Mouse (Mus musculus): ENCODE results near the gene Stoml1. TPM values are rescaled to one million over a fixed set of nuclear protein-coding genes. Genes with fewer than 3 reads are reported as not detected.
A peak's percentile ranks its signal among the peaks of the same experiment; 100 is the strongest.

Stoml1 gene
- 99.9 and 102 TPM in 2 replicates for polyA plus RNA-seq (2012; rRNA removed)

DNA sequence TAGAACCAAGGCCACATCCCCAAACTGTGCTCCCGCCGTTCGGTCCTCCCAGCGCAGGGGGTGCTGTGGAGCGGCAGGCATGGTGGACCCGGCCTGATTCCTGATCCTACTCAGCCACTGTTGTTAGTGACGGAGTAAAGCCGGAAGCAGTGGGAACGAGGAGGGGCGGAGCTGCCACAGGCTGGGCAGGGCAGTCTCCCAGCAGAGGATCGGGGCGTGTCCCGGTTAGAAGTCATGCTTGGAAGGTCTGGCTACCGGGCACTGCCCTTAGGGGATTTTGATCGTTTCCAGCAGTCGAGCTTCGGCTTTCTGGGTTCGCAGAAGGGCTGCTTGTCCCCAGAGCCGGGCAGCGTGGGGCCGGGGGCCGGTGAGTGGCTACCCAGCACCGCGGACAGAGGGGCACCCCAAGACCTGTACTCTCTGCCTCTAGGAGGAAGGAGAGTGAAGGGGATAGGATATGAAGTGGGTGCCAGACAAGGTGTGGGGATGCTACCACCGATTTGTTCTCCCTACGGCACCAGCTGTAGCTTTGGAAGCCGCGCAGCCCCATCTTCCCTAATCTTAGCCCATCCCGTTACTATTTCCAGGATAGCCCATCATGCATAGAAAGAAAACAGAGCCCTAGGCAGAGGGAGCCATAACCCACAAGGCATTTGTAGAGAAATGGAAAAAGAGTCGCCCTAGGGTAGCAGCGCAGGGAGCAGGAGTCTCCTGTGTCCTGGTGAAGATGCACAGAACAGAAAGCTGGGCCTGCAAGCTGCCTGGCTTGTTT, at the start of gene Stoml1:
Gene Stoml1 (plus strand): TSS at position 132 of the 772 bp plus-strand sequence.
- DNase-seq (ENCODE audit: extremely low spot score in 1 of 2, low spot score in 1 of 2) = peak; percentile 93 to 96

DNA sequence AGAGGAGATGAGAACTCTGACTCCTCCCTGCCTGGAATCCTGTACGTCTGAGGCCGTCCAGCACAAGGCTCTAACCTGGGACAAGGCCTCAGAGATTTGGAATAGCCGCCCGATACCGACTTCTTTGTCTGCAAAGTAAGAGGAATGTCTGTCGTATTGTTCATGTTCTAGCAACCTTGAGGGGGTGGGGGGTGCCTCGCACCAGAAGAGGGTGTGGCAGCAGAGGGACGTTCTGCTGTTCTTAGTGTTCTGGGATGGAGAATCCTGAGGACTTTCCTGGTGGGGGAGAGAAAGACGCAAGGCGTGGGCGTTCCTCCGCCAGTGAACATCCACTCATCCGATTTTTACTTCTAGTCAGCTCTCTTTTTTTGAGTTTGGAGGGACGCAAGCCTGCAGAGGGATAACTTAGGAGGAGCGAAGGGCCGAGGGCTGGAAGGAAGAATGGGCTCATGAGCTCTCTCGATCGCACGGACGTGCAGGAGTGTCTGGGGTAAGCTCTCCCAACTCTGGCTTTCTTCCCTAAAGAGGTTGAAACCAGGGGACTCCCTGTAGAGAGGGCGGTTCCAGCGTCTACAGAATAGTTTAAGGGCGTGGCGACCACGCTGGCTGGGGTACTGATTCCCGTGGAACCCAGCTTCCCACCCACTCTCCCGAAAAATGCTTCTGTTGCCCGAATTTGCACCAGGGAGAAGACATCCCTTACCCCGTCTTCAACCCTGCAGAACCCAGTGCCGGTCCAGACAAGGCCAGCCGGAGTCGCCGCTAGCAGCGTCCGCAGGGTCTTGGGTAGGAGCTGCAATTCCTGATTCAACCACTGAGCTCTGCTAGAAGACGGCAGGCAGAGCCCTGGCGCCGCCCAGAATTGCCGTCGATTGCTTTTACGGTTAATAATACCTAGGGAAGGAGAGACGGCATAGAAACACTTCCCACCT, 49.2 kb upstream of the Stoml1 start, which contains the start of the genes Islr and Islr2:
Gene Islr (minus strand): TSS at position 791 of the 932 bp plus-strand sequence.
Gene Islr2 (minus strand): TSS at position 804 of the 932 bp plus-strand sequence.
- peak in 1 of 2 experiments; percentile 66 for DNase-seq (ENCODE audit: extremely low spot score in 1 of 2, low spot score in 1 of 2)

DNA sequence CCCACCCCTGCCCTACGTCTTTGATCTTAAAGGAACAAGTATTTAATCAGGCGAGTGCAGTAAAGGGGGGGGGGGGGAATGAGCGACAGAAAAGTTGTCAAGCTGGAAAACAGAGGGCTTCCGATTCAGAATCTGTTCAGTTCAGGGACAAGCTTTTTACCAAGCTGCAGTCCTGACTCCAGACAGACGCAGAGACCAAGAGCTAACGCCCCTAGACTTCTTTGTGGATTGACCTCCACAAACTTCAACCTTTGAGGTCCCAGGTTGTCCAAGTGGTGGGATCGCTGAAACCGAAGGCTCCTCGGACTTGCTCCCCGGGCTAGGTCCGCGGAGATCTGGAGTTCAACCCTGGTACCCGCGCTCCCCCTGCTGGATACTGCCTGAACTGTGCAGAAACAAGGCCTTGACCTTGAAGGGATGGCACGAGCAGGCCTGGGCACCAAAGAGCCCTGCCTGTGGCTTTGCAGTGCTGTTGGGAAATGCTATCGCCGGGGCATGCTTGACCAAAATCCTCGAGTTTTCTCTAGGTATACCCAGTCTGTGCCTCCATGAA, 48.4 kb upstream of the Stoml1 start:
- peak; percentile 78 to 96 for DNase-seq (ENCODE audit: extremely low spot score in 1 of 2, low spot score in 1 of 2)

DNA sequence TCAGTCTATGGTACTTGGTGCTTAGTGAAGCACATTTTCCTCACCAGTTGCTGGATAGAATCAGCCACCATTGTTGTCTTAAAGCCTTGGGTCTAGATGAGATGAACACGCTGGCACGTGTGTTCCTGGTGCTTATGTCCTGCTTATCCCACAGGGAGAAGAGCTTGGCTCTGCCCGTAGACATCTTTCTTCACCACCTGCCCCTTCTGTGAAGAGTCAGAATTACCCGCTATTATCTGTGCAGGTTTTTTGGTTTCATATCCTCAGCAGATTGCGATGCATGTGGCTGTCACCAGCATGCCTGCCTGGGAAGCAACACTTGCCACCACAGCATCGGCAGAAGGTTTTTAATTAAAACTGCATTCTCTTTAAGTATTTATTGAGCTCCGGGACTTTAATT, 47.0 kb upstream of the Stoml1 start:
- DNase-seq (ENCODE audit: extremely low spot score in 1 of 2, low spot score in 1 of 2) = no peak

DNA sequence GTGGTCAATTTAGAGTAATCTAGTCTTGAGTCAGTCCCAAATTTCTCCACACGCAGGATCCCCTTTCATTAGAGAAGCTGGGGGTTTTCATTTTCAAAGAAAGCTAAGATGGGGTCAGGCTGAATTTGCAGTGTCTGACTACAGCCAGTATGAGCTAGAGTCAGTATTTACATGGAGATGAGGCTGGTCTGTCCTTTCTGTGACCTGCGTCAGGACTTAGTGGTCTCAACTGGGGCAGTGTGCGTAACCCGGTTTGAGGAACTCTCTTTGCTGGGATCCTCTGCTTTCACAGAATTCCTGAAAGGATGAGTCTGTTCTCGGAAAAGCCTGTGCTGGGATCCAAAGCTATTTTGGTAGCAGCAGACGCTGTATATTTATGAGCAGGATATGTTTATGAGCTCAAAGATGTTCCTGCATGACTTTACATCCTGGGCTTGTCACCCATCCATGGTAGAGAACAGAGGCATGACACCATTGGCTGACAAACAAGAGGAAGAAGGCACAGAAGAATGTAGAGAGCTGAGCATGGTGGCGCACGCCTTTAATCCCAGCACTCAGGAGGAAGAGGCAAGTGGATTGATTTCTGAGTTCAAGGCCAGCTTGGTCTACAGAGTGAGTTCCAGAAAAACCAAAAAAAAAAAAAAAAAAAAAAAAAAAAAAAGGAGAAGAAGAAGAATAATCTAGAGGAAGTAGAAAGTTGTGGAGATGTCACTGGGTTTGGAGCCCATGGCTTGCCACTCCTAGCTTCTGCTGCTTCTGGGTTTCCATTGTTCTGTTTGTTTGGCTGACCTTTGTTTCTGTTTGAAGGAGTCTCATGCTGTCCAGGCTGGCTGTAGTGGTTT, 43.3 kb upstream of the Stoml1 start:
- peak in 1 of 2 experiments; percentile 36 for DNase-seq (ENCODE audit: extremely low spot score in 1 of 2, low spot score in 1 of 2)

DNA sequence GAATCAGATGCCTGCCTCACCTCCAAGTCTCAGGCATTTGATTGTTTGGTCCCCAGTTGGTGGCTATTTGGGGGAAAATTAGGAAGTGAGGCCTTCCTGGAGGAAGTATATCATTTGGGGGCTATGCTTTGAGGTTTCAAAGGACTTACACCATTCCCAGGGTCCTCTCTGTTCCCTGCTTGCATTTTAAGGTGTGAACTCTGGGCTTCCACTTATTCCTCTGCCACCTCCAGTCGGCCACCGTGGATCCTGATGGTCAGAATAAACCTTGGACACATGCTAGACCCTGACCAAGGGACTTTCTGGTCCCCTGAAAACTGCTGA, 42.7 kb upstream of the Stoml1 start:
- DNase-seq (ENCODE audit: extremely low spot score in 1 of 2, low spot score in 1 of 2) = no peak

DNA sequence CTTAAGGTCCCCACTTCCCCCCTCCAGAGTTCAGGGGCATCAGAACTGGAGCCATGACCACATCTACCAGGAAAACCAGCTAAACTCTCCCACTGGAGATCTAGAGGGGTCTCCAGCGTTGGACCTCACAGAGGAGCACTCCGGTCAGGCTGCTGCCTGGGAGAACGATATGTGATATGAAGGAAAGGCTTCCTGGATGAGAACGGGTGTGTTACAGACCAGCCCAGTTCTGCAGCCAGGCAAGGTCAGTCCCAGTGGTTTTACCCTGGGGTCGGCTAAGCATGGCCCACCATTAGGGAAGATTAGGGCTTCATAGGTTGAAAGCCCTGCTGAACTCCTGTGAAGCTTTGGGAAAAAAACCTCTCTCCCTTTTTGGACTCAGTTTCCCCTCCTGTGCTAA, 39.6 kb upstream of the Stoml1 start:
- no peak for DNase-seq (ENCODE audit: extremely low spot score in 1 of 2, low spot score in 1 of 2)

DNA sequence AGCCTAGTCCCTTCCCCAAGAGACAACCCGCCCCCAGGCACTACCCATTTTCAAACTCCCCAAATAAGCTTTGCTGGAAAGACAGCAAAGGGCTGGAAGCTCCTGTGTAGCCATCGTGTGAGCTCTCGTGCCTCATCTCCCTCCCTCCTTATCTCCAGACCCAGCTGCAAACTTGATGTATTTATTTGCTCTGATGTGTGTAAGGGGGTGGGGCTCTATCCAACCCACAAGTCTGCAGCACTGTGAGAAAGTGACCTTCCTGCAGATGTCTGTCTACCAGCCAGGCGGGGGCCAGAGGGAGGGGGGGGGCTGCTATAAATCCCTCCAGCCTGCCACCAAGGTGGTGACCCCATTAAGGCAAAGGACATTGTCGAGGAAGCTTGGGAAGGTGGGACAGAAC, 39.1 kb upstream of the Stoml1 start:
- no peak for DNase-seq (ENCODE audit: extremely low spot score in 1 of 2, low spot score in 1 of 2)

DNA sequence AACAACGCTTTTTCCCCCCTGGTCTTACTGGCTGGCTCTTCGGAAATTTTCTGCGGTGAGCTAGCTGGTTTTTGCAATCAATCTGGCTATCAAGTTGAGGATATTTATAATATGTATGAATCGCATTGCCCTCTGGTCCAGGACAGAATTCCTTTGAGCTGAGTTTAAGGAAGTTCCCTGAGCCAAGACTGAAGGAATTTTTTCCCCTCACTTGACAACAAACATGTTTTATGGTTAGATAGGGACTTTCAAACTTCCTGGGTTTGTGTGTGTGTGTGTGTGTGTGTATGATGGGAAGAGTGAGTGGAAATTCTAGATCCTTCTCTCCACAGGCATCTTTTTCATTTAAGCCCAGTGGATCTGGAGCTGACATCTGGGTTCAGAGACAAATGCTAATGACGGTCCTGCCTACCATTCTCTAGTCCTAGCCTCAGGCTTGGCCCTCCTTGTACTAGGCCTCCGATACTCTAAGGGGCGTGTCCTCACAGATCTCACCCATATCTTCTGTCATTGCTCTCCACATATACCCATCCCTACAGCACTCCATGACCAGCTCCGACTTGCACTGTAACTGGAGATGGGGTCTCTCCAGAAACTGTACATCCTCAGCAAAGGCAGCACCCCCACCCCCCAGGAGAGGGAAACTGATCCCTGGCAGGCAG, 38.3 kb upstream of the Stoml1 start:
- DNase-seq (ENCODE audit: extremely low spot score in 1 of 2, low spot score in 1 of 2) = no peak

DNA sequence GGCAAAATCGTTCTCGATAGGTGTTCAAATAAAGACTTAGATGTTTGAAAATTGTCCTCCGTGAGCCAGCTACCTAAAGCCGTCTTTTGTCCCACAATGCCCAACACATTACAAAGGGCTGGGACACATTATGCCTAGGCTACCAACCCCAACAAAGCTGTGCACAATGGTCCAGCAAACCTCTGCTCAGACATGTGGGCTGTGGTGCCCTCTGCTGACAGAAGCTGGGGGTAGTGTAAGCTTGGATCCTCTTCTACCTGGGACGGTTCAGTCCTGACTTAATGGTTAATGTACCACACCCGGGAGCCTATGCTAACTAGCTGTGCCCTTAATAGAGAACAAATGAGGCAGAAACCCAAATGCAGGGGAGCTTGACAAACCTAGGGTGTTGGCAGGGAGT, 36.6 kb upstream of the Stoml1 start:
- DNase-seq (ENCODE audit: extremely low spot score in 1 of 2, low spot score in 1 of 2) = peak in 1 of 2 experiments; percentile 63

DNA sequence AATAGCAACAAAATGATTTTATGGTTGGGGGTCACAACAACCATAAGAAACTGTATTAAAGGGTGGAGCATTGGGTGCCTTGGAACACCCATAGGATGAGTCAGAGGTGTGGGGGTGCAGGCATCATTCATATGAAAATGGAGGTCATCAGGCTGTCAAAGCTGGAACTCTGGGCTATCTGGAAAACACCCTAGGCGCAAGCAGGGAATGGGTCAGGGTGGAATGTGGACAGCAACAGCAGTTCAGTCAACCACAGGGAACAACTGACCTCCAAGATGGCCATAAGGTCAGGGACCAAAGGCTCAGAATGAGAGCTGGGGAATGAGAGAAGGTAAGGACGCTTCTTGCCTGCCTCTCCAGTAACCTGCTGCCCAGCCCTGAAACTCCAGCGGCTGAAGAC, 34.4 kb upstream of the Stoml1 start:
- no peak for DNase-seq (ENCODE audit: extremely low spot score in 1 of 2, low spot score in 1 of 2)

DNA sequence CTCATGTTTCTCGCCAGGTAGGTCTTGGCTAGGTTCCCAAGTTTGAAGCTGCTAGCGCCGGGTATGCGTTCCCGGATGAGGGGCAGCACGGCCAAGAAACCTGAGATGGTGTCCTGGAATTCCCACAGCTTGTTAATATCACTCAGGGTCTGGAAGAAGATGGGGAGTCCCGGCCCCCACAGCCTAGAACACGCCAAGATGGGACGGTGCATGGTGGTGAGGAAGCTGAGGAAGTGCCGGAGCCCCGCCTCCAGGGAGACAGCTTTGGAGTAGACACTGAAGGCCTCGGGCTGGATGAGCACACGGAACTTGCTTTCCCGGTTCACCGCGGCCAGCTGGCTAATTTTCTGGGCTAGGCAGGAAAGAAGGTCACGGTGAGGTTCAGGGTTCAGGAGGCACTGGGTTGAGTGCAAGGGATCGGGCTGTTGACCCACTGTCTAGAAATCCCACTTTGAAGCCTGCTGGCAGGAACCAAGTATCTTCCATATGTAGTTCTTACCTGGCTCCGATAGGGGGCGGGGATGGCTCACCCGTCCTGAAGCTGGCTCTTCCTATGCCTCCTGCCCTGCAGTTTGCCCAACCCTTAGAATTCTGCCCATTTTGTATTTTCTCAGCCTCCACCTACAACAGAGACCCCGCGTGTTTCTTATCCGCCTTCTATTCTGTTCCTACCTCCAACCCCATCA, 32.6 kb upstream of the Stoml1 start:
- peak in 1 of 2 experiments; percentile 59 for DNase-seq (ENCODE audit: extremely low spot score in 1 of 2, low spot score in 1 of 2)

DNA sequence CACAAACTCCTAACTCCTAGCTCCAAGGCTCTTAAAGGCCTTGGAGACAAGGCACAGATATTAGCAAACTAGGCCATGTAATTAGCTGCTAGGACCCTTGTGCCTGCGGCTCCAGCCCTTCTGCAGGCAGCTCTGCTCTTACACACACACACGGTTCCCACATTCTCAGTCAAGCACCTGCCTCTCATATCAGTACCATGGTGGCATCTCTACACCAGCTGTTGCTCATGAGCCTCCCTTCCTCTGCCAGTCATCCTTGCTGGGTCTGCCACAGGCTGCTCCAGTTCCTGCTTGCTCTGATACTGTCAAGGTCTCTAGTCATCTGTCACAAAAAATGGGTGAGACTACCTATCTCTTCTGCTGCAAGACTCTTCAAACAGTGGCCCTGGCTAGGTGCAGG, 28.6 kb upstream of the Stoml1 start:
- DNase-seq (ENCODE audit: extremely low spot score in 1 of 2, low spot score in 1 of 2) = no peak

DNA sequence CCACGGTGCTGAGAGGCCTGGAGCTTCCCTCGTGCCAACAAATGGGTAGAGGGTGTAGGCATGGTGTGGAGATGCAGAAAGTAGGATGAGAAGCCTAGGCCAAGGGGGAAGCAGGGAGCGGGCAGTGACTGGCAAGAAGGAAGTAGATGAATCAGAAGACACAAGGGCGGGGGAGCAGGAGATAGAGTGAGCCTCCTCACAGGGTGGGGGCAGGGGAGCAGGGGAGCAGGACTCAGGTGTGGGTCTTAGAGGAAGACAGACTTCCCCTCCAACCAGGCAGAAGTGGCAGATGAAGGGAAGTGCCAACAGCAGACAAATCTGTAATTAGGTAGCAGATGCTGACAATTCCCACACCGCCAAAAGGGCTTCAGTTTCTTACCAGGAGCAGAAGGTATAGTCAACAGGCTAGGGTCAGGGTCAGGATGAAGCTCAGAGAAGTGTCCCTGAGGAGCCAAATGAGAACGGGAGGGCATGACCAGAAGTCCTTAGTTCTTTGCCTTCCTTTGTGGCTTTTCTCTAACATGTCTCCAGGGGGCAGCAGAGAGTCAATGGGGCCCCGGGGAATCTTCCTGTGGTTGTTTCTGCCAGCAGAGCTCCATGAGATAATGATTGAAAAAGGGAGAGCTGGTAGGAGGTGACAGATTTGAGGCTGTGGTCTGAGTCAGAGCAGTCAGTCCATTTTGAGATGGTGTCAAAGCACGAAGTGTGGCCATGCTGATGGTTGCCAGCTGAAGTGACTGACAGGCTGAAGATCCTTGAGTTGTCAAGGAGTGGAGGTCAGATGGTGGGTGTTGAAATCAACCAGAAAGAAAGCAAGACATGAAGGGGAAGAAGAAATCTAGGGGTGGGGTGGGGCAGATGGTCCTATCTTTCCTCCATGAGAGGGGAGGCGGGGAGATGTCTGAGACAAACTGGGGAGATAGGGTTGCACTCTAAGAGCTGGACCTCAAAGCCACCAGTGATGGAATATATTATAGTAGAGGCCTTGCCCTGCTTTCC, 26.8 kb upstream of the Stoml1 start:
- DNase-seq (ENCODE audit: extremely low spot score in 1 of 2, low spot score in 1 of 2) = peak in 1 of 2 experiments; percentile 77

DNA sequence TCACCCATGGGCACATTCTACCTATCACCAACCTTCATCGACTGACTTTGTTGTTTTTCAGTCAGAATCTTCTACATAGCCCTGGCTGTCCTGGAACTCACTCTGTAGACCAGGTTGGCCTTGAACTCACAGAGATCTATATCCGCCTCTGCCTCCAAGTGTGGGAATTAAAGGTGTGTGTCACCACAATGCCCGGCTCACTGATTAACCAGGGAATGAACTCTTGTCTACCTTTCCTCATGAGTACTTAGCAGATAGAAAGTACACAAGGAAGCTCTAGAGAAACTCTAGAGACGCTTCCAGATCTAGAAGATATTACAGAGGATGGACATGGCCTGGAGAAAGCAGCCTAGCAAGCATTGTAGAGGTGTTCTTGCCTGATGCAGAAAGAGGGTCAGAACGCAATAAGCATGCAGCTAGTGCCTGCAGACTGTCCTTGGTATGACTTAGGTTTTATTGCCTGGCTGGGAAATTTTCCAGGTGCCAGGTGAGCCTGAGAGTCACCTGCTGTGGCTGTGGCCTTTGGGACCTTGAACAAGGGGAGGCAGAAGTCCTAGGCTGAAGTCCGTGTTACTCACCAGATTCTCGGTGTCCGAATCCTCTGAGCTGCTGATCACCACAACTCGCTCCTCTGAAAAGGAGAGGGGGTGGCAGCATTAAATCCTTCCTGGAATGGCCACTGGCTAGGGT, 24.0 kb upstream of the Stoml1 start:
- DNase-seq (ENCODE audit: extremely low spot score in 1 of 2, low spot score in 1 of 2) = no peak

DNA sequence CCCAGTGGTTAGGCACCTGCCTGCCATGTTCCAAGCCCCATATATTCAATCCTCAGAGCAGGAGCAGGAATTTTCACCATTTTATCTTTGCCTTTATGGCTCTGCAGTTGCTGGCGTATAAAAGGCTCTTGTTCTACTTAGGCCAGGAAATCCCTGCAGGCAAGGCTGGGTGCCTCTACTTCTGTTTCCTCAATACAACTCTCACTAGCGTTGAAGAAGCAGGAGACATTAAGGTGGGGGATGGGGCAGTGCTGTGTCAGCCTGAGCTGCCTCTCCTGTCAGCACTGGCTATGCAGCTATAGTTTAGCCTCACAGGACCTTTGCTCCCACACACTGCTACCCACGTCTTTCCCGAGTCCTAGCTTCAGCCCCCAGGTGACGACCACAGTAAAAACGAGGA, 21.2 kb upstream of the Stoml1 start:
- DNase-seq (ENCODE audit: extremely low spot score in 1 of 2, low spot score in 1 of 2) = no peak

DNA sequence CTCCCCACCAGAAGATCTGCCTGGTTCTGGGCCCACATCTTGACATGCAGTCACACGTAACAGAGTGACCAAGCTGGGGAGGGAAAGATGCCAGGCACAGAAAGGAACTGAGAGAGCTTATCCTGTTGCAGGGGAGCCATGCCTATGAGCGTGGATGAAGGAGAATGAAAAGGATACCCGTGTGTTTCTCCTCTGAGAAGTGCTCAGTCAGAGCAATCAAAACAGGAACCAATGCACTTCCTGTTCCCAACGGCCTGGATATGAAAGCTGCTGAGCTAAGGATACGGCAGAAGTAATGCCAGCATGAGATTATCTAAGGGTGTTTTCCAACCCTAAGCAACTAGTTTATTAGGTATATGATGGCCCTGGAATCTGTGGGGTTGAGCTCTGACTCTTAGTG, 20.6 kb upstream of the Stoml1 start:
- DNase-seq (ENCODE audit: extremely low spot score in 1 of 2, low spot score in 1 of 2) = no peak
